Mouse (Mus musculus) heart, postnatal 0 days (tissue): ENCODE measurements at regions not wholly inside any gene's neighbourhood (a gene's known extent, or its start where the extent isn't known, plus 50 kb on each side); places are given as distances from the start of the nearest gene placed in this dataset.

Source experiments
- ATAC-seq: fragments of 200-750 bp; cut with Nextera tagmentation; 2 replicates; pipeline ENCODE4 v1.8.0; 2017; ENCODE audit warnings: low read depth, moderate number of reproducible peaks, moderate library complexity; ENCODE audit not compliant: insufficient read depth
- DNase-seq: peaks from one replicate; pipeline ENCODE4 v3.0.0-alpha.2; 2016; ENCODE audit warnings: low spot score
- H3K27ac ChIP-seq: fragments of 300-500 bp; sonication (generic); 2 replicates; pipeline ENCODE4 v1.5.1; 2014; ENCODE audit warnings: low read depth, mild to moderate bottlenecking
- H3K27me3 ChIP-seq: fragments of 300-500 bp; sonication (generic); 2 replicates; pipeline ENCODE4 v1.6.1; 2014; ENCODE audit warnings: low read length, mixed read lengths; ENCODE audit not compliant: control insufficient read depth, insufficient read depth
- H3K36me3 ChIP-seq: fragments of 300-500 bp; sonication (generic); replicated peaks from 2 replicates; pipeline ENCODE4 v1.6.1; 2014; ENCODE audit warnings: low read length, mixed read lengths; ENCODE audit not compliant: control insufficient read depth, insufficient read depth
- H3K4me1 ChIP-seq: fragments of 300-500 bp; sonication (generic); 2 replicates; pipeline ENCODE4 v1.6.1; 2014; ENCODE audit warnings: antibody characterized with exemption; ENCODE audit not compliant: control insufficient read depth, insufficient read depth
- H3K4me2 ChIP-seq: fragments of 300-500 bp; sonication (generic); 2 replicates; pipeline ENCODE4 v1.6.1; 2014; ENCODE audit warnings: low read depth, mild to moderate bottlenecking, low read length, moderate library complexity
- H3K4me3 ChIP-seq: fragments of 300-500 bp; sonication (generic); 2 replicates; pipeline ENCODE4 v1.5.1; 2014; ENCODE audit warnings: low read depth, low read length
- H3K9ac ChIP-seq: fragments of 300-500 bp; sonication (generic); replicated peaks from 2 replicates; pipeline ENCODE4 v1.6.1; 2014; ENCODE audit warnings: low read depth, low read length, mixed read lengths
- H3K9me3 ChIP-seq: fragments of 300-500 bp; sonication (generic); replicated peaks from 2 replicates; pipeline ENCODE4 v1.6.1; 2016; ENCODE audit warnings: low read length; ENCODE audit not compliant: control insufficient read depth
- CTCF ChIP-seq: IDR thresholded peaks from 2 replicates; pipeline ENCODE4 v1.5.1; 2016; ENCODE audit warnings: antibody characterized with exemption, control low read depth, low read depth
- EP300 ChIP-seq: IDR thresholded peaks from 2 replicates; pipeline ENCODE4 v1.6.1; 2016; ENCODE audit warnings: antibody characterized with exemption, low read depth
- WGBS: fragments of 180-500 bp; shearing (Covaris S2); extraction: QIAGEN DNeasy Blood & Tissue Kit; methylation state at CpG from one replicate; pipeline ENCODE4 v1.1.7; 2014; 5-methylcytosine and 5-hydroxymethylcytosine counted together

GRCm38 (mm10) chr13:5773811-5774210 is 87.5 kb upstream of the Klf6 start:
- Histone ChIP-seq H3K4me2 (no peak overlapping the region), H3K9ac (no peak overlapping the region), H3K27ac (no peak overlapping the region), H3K36me3 (no peaks in the 10 kb centered on the region), H3K27me3 (no peaks in the 10 kb centered on the region), H3K4me1 (no peaks in the 10 kb centered on the region; the same call in 1 of the 2 replicates), H3K9me3 (no peaks in the 10 kb centered on the region), H3K4me3 (no peak overlapping the region)
- ATAC-seq (no peak), DNase-seq (no peak)
- TF ChIP-seq EP300, result no peak
- no peak for TF ChIP-seq CTCF
- 62% methylated on average over 3 of the region's 3 CpGs for WGBS

- WGBS, result 55% methylated on average over 5 of the region's 5 CpGs
- Histone ChIP-seq H3K4me3 (no peak overlapping the region), H3K4me1 (no peaks in the 10 kb centered on the region), H3K9ac (no peak overlapping the region), H3K27me3 (no peaks in the 10 kb centered on the region), H3K27ac (peak overlapping the region; percentile 30; the same call in 1 of the 2 replicates), H3K36me3 (no peaks in the 10 kb centered on the region), H3K9me3 (no peaks in the 10 kb centered on the region), H3K4me2 (no peak overlapping the region)
- DNase-seq (no peak), ATAC-seq (no peak)
- TF ChIP-seq CTCF, result no peak
These were observed 82.7 kb upstream of the Klf6 start for GRCm38 (mm10) chr13:5778443-5779171.

- ATAC-seq, result no peak
- H3K36me3 ChIP-seq, result no peaks in the 10 kb centered on the region
- no peak overlapping the region for H3K4me3 ChIP-seq
- H3K9ac ChIP-seq, result no peak overlapping the region
- H3K4me2 ChIP-seq, result no peak overlapping the region
- no peak for TF ChIP-seq EP300
- 49% methylated on average over 4 of the region's 4 CpGs for WGBS
- DNase-seq, result no peak
- H3K27ac ChIP-seq, result no peak overlapping the region
- H3K9me3 ChIP-seq, result no peaks in the 10 kb centered on the region
- H3K4me1 ChIP-seq, result no peaks in the 10 kb centered on the region
- H3K27me3 ChIP-seq, result no peaks in the 10 kb centered on the region
These were observed 81.9 kb upstream of the Klf6 start for GRCm38 (mm10) chr13:5779410-5779809.

GRCm38 (mm10) chr13:5782540-5782939 is 78.7 kb upstream of the Klf6 start:
- H3K9me3 ChIP-seq, result no peaks in the 10 kb centered on the region
- H3K9ac ChIP-seq, result no peak overlapping the region
- no peak for TF ChIP-seq CTCF
- no peak for TF ChIP-seq EP300
- DNase-seq (no peak), ATAC-seq (no peak)
- H3K27me3 ChIP-seq, result no peaks in the 10 kb centered on the region
- H3K4me1 ChIP-seq, result no peaks in the 10 kb centered on the region
- WGBS, result 93% methylated on average over 1 of the region's 1 CpGs
- no peak overlapping the region for H3K4me3 ChIP-seq
- H3K36me3 ChIP-seq, result no peaks in the 10 kb centered on the region
- H3K4me2 ChIP-seq, result no peak overlapping the region
- no peak overlapping the region for H3K27ac ChIP-seq

GRCm38 (mm10) chr13:5787114-5787513 is 74.2 kb upstream of the Klf6 start:
- no peaks in the 10 kb centered on the region for H3K4me1 ChIP-seq
- no peak for DNase-seq
- no peaks in the 10 kb centered on the region for H3K9me3 ChIP-seq
- ATAC-seq, result no peak
- no peak overlapping the region for H3K4me2 ChIP-seq
- no peaks in the 10 kb centered on the region for H3K27me3 ChIP-seq
- H3K9ac ChIP-seq, result no peak overlapping the region
- no peaks in the 10 kb centered on the region for H3K36me3 ChIP-seq
- H3K27ac ChIP-seq, result no peak overlapping the region
- no peak overlapping the region for H3K4me3 ChIP-seq
- TF ChIP-seq EP300, result no peak
- TF ChIP-seq CTCF, result no peak

GRCm38 (mm10) chr13:5789302-5789701 is 72.0 kb upstream of the Klf6 start:
- no peak overlapping the region for H3K4me3 ChIP-seq
- H3K4me2 ChIP-seq, result no peak overlapping the region
- no peaks in the 10 kb centered on the region for H3K36me3 ChIP-seq
- no peak overlapping the region for H3K9ac ChIP-seq
- H3K4me1 ChIP-seq, result no peaks in the 10 kb centered on the region
- H3K27ac ChIP-seq, result no peak overlapping the region
- WGBS, result 49% methylated on average over 3 of the region's 3 CpGs
- no peak for TF ChIP-seq CTCF
- no peak for TF ChIP-seq EP300
- DNase-seq (no peak), ATAC-seq (no peak)
- no peaks in the 10 kb centered on the region for H3K9me3 ChIP-seq
- H3K27me3 ChIP-seq, result no peaks in the 10 kb centered on the region
